Mouse (Mus musculus) kidney, adult 10 weeks (tissue): ENCODE results near the gene Sun3. TPM values are rescaled to one million over a fixed set of nuclear protein-coding genes. Genes with fewer than 3 reads are reported as not detected.

Experiments used
- polyA plus RNA-seq: library from polyadenylated mRNA; stranded (reverse); fragments of 350-450 nt; fragmentation: Illumina TruSeq; extraction: RNeasy Lipid Tissue Mini Kit (QIAGEN cat#74804); gene quantifications from one replicate; pipeline ENCODE4 v1.2.3, GENCODE M21; 2014; ENCODE audit warnings: low read depth, low replicate concordance

Gene Sun3
- polyA plus RNA-seq: 7.1 TPM

DNA sequence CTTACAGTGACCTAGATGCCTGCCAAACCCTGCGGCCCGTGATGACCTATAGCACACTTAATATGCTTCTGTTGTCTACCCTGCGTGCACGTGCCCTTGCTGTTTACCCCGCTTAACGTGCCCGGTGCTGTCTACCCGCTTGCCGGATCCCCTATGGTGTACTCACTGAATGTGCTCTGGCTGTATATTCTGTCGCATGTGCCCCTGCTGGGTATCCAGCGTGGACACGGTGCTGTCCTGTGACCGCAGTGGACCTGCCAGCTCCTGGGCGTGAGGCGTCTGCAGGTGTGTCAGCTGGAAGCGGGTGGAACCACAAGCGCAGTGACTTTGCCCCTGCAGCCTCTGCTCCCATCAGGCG, at the start of gene Sun3:
TSS of gene Sun3 (minus strand) at position 289 of the 358 bp plus-strand sequence.

GRCm38 (mm10) chr11:9048011-9048702, 634 bp downstream of the Sun3 start, which contains the start of gene Gm11992:
Gene Gm11992 (plus strand): TSS chr11:9048594.

DNA sequence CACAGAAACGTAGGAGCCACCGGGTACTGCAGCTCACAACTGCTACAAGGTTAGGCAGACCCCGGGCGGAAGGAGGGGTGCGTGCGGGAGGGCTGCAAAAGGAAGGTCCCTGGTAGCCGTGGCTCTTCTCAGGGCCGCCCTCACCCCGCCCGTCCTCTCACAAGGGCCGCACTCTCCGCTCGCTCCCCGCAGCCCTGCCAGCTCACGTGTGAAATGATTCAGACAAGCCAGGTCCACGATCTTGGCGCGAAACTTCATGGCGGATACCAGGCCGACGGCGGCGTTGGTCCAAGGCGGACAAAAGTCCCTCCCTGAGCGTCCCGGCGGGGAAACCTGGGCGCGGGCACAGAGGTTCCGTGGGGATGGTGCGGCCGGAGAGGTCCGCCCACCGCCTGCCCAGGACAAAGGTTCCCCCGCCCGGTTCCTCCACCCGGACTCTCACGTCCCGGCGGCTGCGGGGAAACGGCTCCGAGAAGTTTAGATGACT, 37.9 kb downstream of the Sun3 start, which contains the start of gene Hus1:
TSS of gene Hus1 (minus strand) at position 339 of the 487 bp plus-strand sequence.

GRCm38 (mm10) chr11:8973166-8973565, 75.6 kb downstream of the Sun3 start, which contains the start of gene Pkd1l1:
Gene Pkd1l1 (minus strand): TSS chr11:8973266.

Other genes starting within 250 kb of the Sun3 start
- gene Pkd1l1, start 75.7 kb downstream of the Sun3 start, polyA plus RNA-seq: not detected
- 34.4 TPM for gene Hus1, start 37.8 kb downstream of the Sun3 start, polyA plus RNA-seq
- gene Gm11992, start 397 bp downstream of the Sun3 start, polyA plus RNA-seq: 24.8 TPM
- gene Upp1, start 69.1 kb upstream of the Sun3 start, polyA plus RNA-seq: 11.9 TPM
- gene Abca13, start 143.0 kb upstream of the Sun3 start, polyA plus RNA-seq: 93.8 TPM